Mouse (Mus musculus) heart, embryonic 13.5 days (tissue): ENCODE measurements around the gene Tyw5. TPM values are rescaled to one million over a fixed set of nuclear protein-coding genes. Genes with fewer than 3 reads are reported as not detected.
A peak's percentile ranks its signal among the peaks of the same experiment; 100 is the strongest.

Experiments used
- ATAC-seq: fragments of 200-750 bp; cut with Nextera tagmentation; 2 replicates; pipeline ENCODE4 v1.8.0; 2017; ENCODE audit warnings: moderate TSS enrichment; ENCODE audit not compliant: insufficient number of reproducible peaks, low FRiP score, low TSS enrichment; ENCODE audit errors: extremely low read depth
- H3K27ac ChIP-seq: fragments of 300-500 bp; sonication (generic); replicated peaks from 2 replicates; pipeline ENCODE4 v1.5.1; 2015; ENCODE audit warnings: moderate library complexity, mild to moderate bottlenecking, inconsistent platforms
- H3K27me3 ChIP-seq: fragments of 300-500 bp; sonication (generic); replicated peaks from 2 replicates; pipeline ENCODE4 v1.6.1; 2015; ENCODE audit warnings: mild to moderate bottlenecking, inconsistent platforms
- H3K36me3 ChIP-seq: fragments of 300-500 bp; sonication (generic); 2 replicates; pipeline ENCODE4 v1.6.1; 2015; ENCODE audit warnings: mild to moderate bottlenecking, inconsistent platforms
- H3K4me1 ChIP-seq: fragments of 300-500 bp; sonication (generic); 2 replicates; pipeline ENCODE4 v1.6.1; 2015; ENCODE audit warnings: inconsistent platforms
- H3K4me2 ChIP-seq: fragments of 300-500 bp; sonication (generic); 2 replicates; pipeline ENCODE4 v1.6.1; 2015; ENCODE audit warnings: inconsistent platforms, mild to moderate bottlenecking, moderate library complexity
- H3K4me3 ChIP-seq: fragments of 300-500 bp; sonication (generic); 2 replicates; pipeline ENCODE4 v1.5.1; 2015; ENCODE audit warnings: moderate library complexity, mild to moderate bottlenecking, inconsistent platforms
- H3K9ac ChIP-seq: fragments of 300-500 bp; sonication (generic); 2 replicates; pipeline ENCODE4 v1.6.1; 2015; ENCODE audit warnings: inconsistent platforms, mild to moderate bottlenecking, moderate library complexity
- H3K9me3 ChIP-seq: fragments of 300-500 bp; sonication (generic); 2 replicates; pipeline ENCODE4 v1.6.1; 2016; ENCODE audit warnings: inconsistent platforms
- WGBS: fragments of 180-500 bp; shearing (Covaris S2); methylation state at CpG from one replicate; pipeline ENCODE4 v1.1.7; 2015; ENCODE audit warnings: mixed read lengths; 5-methylcytosine and 5-hydroxymethylcytosine counted together
- polyA plus RNA-seq: library from polyadenylated mRNA; unstranded; fragments of >200 nt; fragmentation: Nextera tagmentation; extraction: Ambion mirVana; gene quantifications from 2 replicates; pipeline ENCODE4 v1.2.1, GENCODE M21; 2015

The Tyw5 gene
- polyA plus RNA-seq, 1 experiment from 2014 or later, result 21.0 TPM

- Histone ChIP-seq H3K4me3 (no peak overlapping the region), H3K4me1 (no peaks in the 10 kb centered on the region), H3K27me3 (no peaks in the 10 kb centered on the region), H3K27ac (no peak overlapping the region), H3K9me3 (no peaks in the 10 kb centered on the region), H3K9ac (no peak overlapping the region), H3K36me3 (no peaks in the 10 kb centered on the region), H3K4me2 (no peak overlapping the region)
- WGBS, result 9% methylated on average over 1 of the region's 1 CpGs
- ATAC-seq, result no peak
Observed at GRCm38 (mm10) chr1:57423696-57424095, 16.8 kb upstream of the Tyw5 start.

GRCm38 (mm10) chr1:57413397-57413796 lies 6.5 kb upstream of the Tyw5 start:
- Histone ChIP-seq H3K9me3 (no peaks in the 10 kb centered on the region), H3K27me3 (no peaks in the 10 kb centered on the region), H3K27ac (no peak overlapping the region), H3K4me3 (no peak overlapping the region), H3K36me3 (peaks cover 74% of the 10 kb centered on the region), H3K4me2 (no peak overlapping the region), H3K9ac (no peak overlapping the region), H3K4me1 (peaks cover 11% of the 10 kb centered on the region)
- ATAC-seq, result no peak
- 87% methylated on average over 2 of the region's 2 CpGs for WGBS

GRCm38 (mm10) chr1:57408994-57409393 lies 2.1 kb upstream of the Tyw5 start:
- Histone ChIP-seq H3K9me3 (no peaks in the 10 kb centered on the region), H3K9ac (no peak overlapping the region), H3K4me1 (peaks cover 34% of the 10 kb centered on the region), H3K27ac (no peak overlapping the region), H3K36me3 (peaks cover 43% of the 10 kb centered on the region), H3K4me2 (peak overlapping the region; percentile 75), H3K27me3 (no peaks in the 10 kb centered on the region), H3K4me3 (no peak overlapping the region)
- 78% methylated on average over 2 of the region's 2 CpGs for WGBS
- ATAC-seq, result no peak

- Histone ChIP-seq H3K36me3 (peaks cover 36% of the 10 kb centered on the region), H3K4me1 (peaks cover 16% of the 10 kb centered on the region), H3K9me3 (no peaks in the 10 kb centered on the region), H3K4me2 (no peak overlapping the region), H3K27ac (no peak overlapping the region), H3K4me3 (no peak overlapping the region), H3K27me3 (no peaks in the 10 kb centered on the region), H3K9ac (no peak overlapping the region)
- WGBS, result 93% methylated on average over 5 of the region's 5 CpGs
- no peak for ATAC-seq
Observed at GRCm38 (mm10) chr1:57402116-57402515, 4.8 kb downstream of the Tyw5 start.

- H3K36me3 ChIP-seq, result peaks cover 49% of the 10 kb centered on the region
- H3K27ac ChIP-seq, result no peak overlapping the region
- H3K27me3 ChIP-seq, result no peaks in the 10 kb centered on the region
- 91% methylated on average over 2 of the region's 2 CpGs for WGBS
- H3K4me1 ChIP-seq, result peaks cover 15% of the 10 kb centered on the region
- no peak overlapping the region for H3K4me3 ChIP-seq
- no peak overlapping the region for H3K9ac ChIP-seq
- H3K9me3 ChIP-seq, result no peaks in the 10 kb centered on the region
- no peak overlapping the region for H3K4me2 ChIP-seq
- ATAC-seq, result no peak
Observed at GRCm38 (mm10) chr1:57400877-57401276, 6.0 kb downstream of the Tyw5 start.

- H3K27ac ChIP-seq, result no peak overlapping the region
- H3K36me3 ChIP-seq, result peaks cover 52% of the 10 kb centered on the region
- no peaks in the 10 kb centered on the region for H3K27me3 ChIP-seq
- no peak overlapping the region for H3K4me2 ChIP-seq
- no peak overlapping the region for H3K9ac ChIP-seq
- WGBS, result 90% methylated on average over 2 of the region's 2 CpGs
- no peaks in the 10 kb centered on the region for H3K9me3 ChIP-seq
- no peak overlapping the region for H3K4me3 ChIP-seq
- H3K4me1 ChIP-seq, result peaks cover 9% of the 10 kb centered on the region
- no peak for ATAC-seq
Observed at GRCm38 (mm10) chr1:57400321-57400720, 6.6 kb downstream of the Tyw5 start.

GRCm38 (mm10) chr1:57394051-57394450 lies 12.8 kb downstream of the Tyw5 start:
- H3K9ac ChIP-seq, result no peak overlapping the region
- no peak for ATAC-seq
- 60% methylated on average over 3 of the region's 3 CpGs for WGBS
- H3K4me2 ChIP-seq, result no peak overlapping the region
- H3K27me3 ChIP-seq, result no peaks in the 10 kb centered on the region
- peaks cover 80% of the 10 kb centered on the region for H3K36me3 ChIP-seq
- H3K4me3 ChIP-seq, result no peak overlapping the region
- peaks cover 6% of the 10 kb centered on the region; the same call in 1 of the 2 replicates for H3K4me1 ChIP-seq
- H3K9me3 ChIP-seq, result no peaks in the 10 kb centered on the region
- no peak overlapping the region for H3K27ac ChIP-seq

GRCm38 (mm10) chr1:57392417-57392816 lies 14.5 kb downstream of the Tyw5 start:
- Histone ChIP-seq H3K9ac (no peak overlapping the region), H3K27ac (no peak overlapping the region), H3K4me3 (no peak overlapping the region), H3K4me2 (no peak overlapping the region), H3K27me3 (no peaks in the 10 kb centered on the region), H3K36me3 (peaks cover 77% of the 10 kb centered on the region), H3K4me1 (no peaks in the 10 kb centered on the region), H3K9me3 (no peaks in the 10 kb centered on the region)
- no peak for ATAC-seq
- 80% methylated on average over 4 of the region's 4 CpGs for WGBS

- peaks cover 65% of the 10 kb centered on the region for H3K36me3 ChIP-seq
- H3K9me3 ChIP-seq, result no peaks in the 10 kb centered on the region
- no peak overlapping the region for H3K4me3 ChIP-seq
- no peak overlapping the region for H3K27ac ChIP-seq
- H3K4me1 ChIP-seq, result no peaks in the 10 kb centered on the region
- H3K9ac ChIP-seq, result no peak overlapping the region
- 88% methylated on average over 4 of the region's 4 CpGs for WGBS
- no peaks in the 10 kb centered on the region for H3K27me3 ChIP-seq
- no peak for ATAC-seq
- no peak overlapping the region for H3K4me2 ChIP-seq
Observed at GRCm38 (mm10) chr1:57390993-57391790, 15.7 kb downstream of the Tyw5 start.

GRCm38 (mm10) chr1:57388402-57389155 lies 18.3 kb downstream of the Tyw5 start:
- no peak for ATAC-seq
- Histone ChIP-seq H3K9ac (no peak overlapping the region), H3K4me1 (no peaks in the 10 kb centered on the region), H3K4me2 (no peak overlapping the region), H3K36me3 (peaks cover 45% of the 10 kb centered on the region), H3K27ac (no peak overlapping the region), H3K27me3 (no peaks in the 10 kb centered on the region), H3K9me3 (no peaks in the 10 kb centered on the region), H3K4me3 (no peak overlapping the region)
- WGBS, result 89% methylated on average over 8 of the region's 8 CpGs

- Histone ChIP-seq H3K9me3 (no peaks in the 10 kb centered on the region), H3K9ac (no peak overlapping the region), H3K4me1 (no peaks in the 10 kb centered on the region), H3K27ac (no peak overlapping the region), H3K36me3 (peaks cover 38% of the 10 kb centered on the region), H3K27me3 (no peaks in the 10 kb centered on the region), H3K4me3 (no peak overlapping the region), H3K4me2 (no peak overlapping the region)
- no peak for ATAC-seq
- 80% methylated on average over 2 of the region's 2 CpGs for WGBS
Observed at GRCm38 (mm10) chr1:57387876-57388275, 19.0 kb downstream of the Tyw5 start.

GRCm38 (mm10) chr1:57386519-57386918 lies 20.4 kb downstream of the Tyw5 start:
- Histone ChIP-seq H3K36me3 (peaks cover 27% of the 10 kb centered on the region), H3K27ac (no peak overlapping the region), H3K9me3 (no peaks in the 10 kb centered on the region), H3K4me2 (no peak overlapping the region), H3K4me3 (no peak overlapping the region), H3K4me1 (no peaks in the 10 kb centered on the region), H3K27me3 (no peaks in the 10 kb centered on the region), H3K9ac (no peak overlapping the region)
- ATAC-seq, result no peak
